Mouse (Mus musculus): ENCODE measurements at regions not wholly inside any gene's neighbourhood (a gene's known extent, or its start where the extent isn't known, plus 50 kb on each side); places are given as distances from the start of the nearest gene placed in this dataset.

DNA sequence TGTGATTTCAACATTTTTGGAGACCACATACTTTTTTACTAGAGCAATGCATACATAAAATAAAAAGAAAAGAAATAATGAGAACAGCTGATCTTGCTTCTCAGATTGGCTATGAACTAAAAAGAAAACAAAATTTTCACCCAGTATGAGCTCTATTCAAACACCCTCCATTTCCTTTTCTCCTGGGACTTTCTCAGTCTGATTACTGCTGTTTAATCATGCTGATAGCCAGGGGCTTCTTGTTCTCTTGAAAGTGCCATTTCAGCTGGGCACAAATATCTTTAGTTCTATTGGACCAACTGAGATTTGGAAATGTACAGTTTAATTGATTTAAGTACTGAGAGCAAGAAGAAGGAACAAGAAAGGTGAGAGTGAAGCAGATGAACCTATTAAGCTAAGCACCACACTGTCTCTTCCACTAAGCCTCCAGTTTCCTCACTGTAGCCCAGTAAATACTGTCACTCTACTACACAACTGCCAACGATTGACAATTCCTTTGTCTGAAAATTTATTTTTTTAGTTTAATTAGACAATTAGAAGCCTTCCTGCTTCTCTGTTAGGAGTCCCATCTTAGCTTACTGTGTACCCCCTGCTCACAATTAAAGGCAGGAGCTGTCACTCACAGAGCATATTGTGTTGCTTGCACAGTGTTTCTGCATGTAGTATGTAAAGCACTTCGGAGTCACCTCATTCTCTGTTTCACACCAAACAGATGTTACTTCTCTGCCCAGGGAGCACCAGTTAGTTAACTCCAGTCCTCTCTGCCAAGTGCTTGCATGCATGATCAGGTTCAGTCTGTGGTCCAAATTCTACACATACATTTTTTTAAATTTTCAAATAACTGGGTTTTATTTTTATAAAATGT lies 650.6 kb upstream of the Cntnap2 start:
- intact Hi-C loops (cut with DNase I), result no loop called here
- DNase-seq, result peak; percentile 2

Data from left cerebral cortex, postnatal 4 days (tissue).